Mouse (Mus musculus): ENCODE measurements around the gene Gm10197.
"Not testable (repeated sequence)": the region's sequence is repeated elsewhere in the genome, so short reads cannot be mapped to it uniquely, and the experiment has no call there.

The Gm10197 gene

DNA sequence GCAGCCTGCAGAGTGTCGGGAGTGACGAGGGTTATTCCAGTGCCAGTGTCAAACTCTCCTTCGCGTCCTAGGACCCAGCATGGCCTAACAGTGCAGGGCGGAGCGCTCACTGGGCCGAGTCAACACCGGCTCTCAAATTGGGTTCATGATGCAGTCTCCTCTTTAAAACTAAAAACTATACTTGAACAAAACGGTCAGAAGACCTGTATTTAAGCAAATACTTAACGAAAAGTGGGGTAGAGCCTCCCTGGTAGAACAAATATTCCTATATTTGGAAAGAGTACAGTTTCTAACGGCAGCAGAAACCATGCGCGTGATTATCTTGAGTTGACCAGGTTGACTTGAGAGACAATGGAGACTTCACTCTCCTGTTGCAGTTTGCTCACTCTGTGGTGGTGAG, at the start of gene Gm10197:
Gene Gm10197, minus strand, starts transcription at position 101 of the 400 bp plus-strand sequence.
- DNase-seq (ENCODE audit: low read depth in 1 of 2, low spot score in 2 of 2) = no peak

DNA sequence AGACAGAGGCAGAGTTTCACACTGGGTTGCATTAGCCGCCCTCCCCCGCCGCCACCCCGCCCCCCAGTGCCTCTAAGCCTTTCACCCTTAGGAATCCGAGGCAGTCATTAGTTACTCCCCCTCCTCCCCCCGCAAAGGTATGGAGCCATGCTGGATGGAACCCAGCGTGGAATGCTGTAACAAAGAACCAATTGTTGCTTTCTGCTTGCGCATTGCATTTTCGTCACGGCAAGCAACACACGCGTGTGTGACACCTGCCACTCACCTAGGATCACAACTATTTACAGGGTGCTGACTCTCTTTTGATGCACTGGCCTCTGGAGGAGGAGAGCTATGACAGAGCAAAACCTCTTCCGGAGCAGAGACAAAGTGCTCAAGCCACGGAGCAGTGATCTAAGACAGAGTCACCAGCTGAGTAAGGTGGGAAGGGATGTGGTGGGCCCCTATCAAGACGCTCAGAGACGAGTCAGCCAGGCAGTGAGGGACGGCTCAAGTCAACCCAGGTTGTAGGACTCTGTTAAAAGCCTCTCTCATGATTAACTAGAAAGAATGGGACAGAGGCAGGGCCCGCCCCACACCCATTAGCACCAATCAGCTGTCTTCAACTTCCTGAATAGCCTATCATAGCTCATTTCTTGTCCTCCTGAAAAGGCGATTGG, 49.5 kb upstream of the Gm10197 start:
- peak; percentile 34 to 59 for DNase-seq (ENCODE audit: low read depth in 1 of 2, low spot score in 2 of 2)

DNA sequence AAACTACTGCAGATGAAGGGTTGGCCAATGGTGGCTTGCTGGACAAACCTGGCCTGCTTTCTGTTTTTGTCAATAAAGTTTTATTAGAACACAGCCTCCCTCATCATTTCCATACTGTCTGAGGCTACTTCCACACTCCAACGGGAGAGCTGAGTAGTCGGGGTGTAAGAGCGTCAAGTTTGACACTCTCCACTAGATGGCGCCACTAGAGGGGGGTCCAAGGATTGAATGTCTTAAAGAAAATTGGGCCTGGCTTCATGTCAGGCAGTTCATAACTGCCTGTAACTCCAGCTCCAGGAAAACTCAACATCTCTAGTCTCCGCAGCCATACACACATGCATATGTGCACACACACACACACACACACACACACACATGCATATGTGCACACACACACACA, 48.3 kb upstream of the Gm10197 start:
- DNase-seq (ENCODE audit: low read depth in 1 of 2, low spot score in 2 of 2) = peak; percentile 48 to 68

DNA sequence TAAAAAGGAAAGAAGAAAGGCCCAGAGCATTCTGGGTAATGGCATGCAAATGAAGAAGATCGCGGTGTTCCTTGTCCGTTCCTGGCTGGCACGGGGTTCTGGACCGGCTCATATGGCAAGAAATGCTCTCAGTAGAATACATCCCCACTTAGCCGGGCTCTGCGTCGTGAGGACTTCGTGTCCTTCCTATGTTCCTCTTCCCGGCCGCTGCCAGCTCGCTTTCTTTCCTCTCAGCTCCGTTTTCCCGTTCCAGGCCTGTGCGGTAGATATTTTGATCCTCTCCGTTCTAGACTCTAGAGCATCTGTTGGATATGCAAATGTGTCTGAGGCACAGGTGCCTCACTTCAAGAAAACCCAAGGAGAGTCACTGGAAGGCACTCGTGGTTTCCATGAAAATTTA, 43.6 kb upstream of the Gm10197 start:
- DNase-seq (ENCODE audit: low read depth in 1 of 2, low spot score in 2 of 2) = no peak

DNA sequence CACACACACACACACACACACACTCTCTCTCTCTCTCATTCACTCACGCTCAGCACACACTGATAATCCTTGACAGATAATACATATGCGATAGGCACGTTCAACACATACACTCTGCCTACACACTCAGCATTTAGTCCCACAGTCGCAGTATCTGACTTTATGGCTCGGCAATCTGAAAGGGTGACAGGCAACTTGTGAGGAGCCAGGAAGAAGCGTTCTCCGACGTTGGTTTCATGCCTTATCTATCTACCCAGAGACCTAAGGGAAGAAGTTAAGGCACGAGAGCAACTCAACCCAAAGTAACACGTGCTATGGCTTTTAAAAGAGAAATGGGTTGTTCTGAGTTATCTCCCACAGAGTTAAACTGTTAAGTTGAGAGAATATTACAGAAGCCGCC, 43.1 kb upstream of the Gm10197 start:
- DNase-seq (ENCODE audit: low read depth in 1 of 2, low spot score in 2 of 2) = no peak

DNA sequence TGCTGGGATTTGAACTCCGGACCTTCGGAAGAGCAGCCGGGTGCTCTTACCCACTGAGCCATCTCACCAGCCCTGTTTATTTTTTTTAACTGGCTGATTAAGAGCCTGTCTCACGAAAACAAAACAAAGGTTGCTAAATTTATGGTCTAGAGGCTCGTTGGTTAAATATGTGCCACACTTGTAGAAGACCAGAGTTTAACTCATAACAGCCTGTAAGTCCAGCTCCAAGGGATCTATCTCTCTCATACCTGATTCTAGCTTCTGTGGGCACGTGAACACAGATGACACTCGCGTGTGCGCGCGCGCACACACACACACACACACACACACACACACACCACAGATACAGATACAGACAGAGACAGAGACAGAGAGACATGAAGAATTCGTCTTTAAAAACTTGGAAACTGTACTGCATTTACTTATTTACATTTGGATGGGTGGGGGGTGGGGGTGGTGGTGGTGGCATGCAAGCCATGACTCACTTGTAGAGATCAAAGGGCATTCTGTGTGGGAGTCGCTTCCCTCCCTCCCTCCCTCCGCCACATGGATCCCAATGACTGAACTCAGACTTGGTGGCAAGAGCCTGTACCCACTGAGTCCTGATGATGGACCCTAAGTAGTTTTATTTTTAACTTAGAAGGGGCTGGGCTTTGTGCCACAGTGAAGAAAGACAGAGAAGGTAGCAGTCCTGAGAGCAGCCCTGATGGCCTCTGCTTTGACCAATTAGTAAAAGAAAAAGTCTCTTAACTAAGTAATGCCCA, 42.2 kb upstream of the Gm10197 start:
- no peak for DNase-seq (ENCODE audit: low read depth in 1 of 2, low spot score in 2 of 2)

DNA sequence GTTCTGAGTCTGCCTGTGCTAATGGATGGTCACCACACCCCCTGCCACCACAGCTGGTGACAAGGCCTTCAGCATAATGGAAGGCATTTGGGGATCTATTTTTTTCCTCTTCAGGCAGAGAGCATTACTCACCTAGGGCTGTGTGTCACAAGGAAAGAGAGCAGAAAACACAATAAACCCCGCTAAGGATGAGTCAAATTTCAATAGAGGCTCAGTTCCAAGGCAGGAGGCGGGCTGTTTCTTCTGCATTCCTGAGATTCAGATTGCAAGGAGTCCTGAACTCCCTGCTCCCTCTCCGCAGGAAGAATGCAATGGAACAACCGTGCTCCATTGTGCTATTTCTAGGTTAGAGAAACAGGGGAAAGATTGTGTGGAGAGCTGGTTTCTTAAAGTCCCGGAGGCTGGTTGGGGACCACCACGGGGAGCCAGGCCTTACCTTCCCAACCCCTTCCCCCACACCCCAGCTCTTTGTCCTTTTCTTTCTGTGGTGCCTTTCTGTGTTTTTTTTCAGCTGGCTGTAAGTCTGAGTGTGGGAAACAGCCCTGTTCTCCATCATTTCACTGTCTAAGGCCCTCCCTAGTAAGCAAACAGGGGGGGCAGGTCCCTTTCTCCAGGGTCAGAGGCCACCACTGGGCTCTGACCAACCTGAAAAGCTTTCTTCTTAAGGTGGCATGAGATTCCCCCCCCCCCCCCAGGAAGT, 40.7 kb upstream of the Gm10197 start:
- no peak for DNase-seq (ENCODE audit: low read depth in 1 of 2, low spot score in 2 of 2)

DNA sequence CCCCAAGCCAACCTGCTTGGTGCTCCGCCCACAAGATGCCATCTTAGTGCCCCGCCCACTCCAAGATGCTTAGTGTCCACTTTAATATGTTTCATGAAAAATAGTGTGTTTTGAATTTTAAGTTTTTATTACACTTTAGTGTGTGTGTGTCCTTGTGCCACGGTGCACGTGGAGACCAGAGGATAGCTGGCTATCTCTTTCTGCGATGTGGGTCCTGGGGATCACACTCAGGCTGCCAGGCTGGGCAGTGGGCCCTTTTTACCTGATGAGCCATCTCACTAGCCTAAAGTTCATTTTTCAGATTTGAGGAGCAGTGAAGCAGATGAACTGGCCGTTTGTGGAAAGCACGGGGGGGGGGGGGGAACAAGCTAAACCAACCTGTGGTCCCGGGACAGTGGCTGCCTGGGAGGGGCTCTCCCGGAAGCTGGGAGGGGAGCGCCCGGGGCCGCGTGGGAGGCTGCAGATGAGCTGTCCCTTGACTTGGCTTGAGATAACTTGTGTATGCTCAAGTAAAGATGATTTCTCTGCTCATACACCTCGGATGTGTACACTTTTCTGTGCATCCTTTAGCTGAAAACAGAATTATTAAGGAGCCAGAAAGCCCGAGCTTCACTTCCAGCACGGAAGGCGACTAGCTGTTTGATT, 38.2 kb upstream of the Gm10197 start:
- DNase-seq (ENCODE audit: low read depth in 1 of 2, low spot score in 2 of 2) = no peak

DNA sequence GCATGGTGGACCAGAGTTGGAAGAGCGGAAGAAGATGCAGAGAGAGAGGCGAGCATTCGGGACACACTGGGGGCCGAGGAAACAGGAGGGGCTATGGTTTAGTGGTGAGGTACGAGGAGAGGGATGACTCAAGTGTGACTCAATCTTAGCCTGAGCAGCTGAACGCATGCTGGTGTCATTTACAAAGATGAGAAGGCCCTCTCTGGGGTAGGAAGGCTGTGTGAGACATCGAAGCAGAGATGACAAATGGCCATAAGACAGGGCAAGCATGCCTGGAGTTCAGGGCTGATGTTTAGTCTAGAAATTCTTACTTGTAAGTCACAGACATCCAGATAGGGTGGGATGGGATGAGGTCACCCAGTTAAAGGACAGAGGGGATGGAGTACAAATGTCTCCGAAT, 36.8 kb upstream of the Gm10197 start:
- DNase-seq (ENCODE audit: low read depth in 1 of 2, low spot score in 2 of 2) = no peak

DNA sequence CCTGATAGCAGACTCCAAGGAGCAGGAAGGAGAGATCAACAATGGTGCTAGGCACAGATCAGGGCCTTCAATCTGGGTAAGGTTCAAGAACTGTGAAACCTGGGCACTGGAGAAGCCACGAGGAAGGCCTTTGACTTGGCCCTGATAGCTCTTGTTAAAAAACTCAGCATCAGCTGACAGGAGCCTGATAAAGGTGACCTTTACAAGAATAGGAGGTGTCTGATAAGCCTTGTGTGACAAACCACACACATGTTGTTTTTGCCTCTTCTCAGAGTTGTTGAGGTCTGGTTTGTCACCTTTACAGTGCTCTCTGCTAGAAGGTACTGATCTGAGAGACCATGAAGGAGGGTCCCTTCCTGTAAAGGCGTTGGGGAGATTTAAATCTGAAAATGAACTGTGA, 35.8 kb upstream of the Gm10197 start:
- no peak for DNase-seq (ENCODE audit: low read depth in 1 of 2, low spot score in 2 of 2)

DNA sequence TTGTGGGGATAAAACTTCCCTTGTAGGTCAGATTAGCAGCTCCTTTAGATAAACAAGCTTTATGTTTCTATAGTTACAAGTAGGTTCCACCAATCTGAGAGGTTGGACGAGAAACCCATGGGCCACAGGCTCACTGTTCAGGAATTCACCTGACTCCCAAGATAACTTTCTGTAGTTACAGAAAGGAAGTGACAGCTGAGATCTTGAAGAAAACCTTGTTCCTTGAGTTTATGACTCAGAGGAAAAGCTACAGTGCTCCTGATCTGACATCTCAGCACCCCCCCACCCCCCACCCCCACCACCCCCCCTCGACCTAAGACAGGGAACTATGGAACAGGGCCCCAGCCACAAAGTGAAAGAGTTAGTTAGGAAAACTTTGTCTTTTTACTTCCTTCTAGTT, 34.2 kb upstream of the Gm10197 start:
- no peak for DNase-seq (ENCODE audit: low read depth in 1 of 2, low spot score in 2 of 2)

DNA sequence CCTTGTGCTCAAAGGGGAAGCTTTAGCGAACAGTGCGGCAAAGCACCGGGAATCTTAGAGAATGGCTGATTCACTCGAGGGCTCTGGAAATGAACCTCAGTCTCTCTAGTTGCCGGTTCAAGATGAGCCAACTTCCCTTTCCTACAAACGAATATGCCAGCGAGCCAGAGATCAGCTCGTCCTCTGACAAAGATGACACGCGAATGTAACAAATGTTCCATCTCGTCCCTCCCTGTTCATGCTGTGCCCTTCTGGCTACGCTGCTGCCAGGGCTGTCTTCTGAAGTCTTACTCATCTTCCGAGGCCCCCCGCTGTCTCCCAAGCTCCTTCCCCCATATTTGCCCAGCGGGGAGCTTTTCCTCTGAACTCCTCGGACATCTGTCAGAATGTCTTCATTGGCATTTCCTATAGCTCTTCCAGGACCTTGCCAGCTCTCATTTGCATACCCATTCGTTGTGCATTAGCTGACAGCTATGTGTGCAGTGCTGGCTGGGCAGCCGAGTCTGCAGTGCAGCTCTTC, 33.3 kb upstream of the Gm10197 start:
- no peak for DNase-seq (ENCODE audit: low read depth in 1 of 2, low spot score in 2 of 2)

DNA sequence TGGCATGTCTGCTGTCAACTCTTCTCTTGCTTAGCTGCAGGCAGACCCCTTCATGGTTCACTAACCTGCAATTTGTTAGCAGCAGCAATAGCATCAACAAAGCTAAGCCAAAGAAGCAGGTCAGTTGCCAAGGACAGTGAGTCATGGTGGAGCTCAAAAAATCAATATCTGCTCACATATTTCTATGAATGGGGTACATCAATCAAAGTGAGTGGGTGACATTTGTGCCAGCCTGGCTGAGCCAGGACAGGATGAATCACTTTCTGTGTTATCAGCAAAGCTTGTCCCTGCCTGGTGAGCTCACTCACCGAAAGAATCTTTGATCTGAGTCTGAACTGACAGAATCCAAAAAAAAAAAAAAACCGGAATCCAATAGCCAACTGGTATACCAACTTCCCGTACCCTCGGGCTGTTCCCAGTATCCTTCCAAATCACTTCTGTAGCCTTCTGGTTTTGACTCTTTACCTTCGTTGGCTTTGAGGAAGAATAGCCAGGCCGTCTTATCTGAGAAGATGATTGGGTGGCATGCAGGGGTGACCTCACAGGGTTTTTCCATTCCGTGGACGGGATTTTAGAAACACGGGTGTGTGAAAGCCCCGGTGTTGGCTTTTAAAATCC, 32.8 kb upstream of the Gm10197 start:
- DNase-seq (ENCODE audit: low read depth in 1 of 2, low spot score in 2 of 2) = peak in 1 of 2 experiments; percentile 31

DNA sequence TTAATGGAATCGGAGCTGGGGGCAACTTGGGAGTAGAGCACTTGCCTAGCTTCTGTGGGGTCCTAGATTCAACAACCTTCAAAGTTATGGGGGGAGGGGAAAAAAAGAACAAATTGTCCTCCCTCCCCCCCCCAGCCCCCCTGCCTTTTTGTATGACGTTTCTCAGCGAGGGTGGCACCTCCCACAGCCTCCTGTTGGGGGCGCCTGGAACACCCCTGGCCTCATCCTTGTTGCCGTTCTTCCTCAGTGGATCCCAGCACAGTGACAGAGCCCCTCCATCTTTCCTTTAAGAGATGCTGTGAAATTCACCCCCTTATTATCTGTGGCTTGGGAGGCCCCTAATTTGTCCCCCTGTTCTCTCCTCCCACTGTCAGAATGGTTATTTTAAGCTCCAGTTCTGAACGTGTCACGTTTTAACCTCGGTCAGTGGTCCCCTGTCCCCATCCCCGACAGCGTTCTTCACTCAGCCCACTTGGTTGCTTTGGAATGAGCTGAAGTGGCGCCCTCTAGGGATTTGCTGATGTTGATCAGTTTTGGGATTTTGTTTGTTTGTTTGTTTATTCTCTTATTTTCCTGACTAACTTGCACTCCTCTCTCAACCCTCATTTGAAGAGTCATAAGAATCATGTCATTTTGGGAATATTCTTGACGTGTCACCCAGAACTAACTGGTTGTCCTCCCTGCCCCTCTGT, 31.3 kb upstream of the Gm10197 start:
- DNase-seq (ENCODE audit: low read depth in 1 of 2, low spot score in 2 of 2) = no peak

DNA sequence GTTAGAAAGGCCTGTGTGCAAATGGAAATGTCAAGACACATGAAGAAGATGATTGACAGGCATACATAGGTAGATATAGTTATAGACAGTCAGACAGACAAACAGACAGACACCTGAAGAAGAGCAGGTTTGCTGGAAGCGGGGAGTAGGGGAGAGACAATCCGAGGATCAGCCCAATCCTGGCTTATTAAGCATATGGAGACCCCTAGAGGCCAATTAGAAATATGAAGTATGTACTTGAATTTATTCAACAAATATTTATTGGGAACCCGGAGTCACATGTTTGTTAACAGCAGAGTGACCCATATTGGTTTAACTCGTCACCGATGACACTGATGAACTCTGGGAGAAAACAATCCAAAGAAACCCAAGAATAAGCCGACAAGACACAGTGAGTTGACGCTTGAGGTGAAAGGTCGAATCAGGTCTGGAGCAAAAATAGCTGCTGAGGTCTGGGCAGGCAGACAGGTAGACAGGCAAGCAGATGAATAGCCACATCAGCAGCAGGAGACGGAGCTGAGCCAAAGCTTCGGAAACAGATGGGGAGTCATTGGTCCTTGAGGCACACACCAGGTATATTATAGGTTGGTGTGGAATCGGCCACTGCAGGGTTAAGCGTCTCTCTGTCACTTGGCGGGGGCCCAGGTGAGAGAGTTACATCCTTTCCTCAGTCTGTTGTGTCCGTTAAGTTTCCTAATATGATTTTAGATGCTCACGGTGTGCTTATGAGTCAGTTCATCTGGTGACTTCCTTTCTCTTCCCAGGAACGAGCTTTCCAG, 29.0 kb upstream of the Gm10197 start:
- no peak for DNase-seq (ENCODE audit: low read depth in 1 of 2, low spot score in 2 of 2)

DNA sequence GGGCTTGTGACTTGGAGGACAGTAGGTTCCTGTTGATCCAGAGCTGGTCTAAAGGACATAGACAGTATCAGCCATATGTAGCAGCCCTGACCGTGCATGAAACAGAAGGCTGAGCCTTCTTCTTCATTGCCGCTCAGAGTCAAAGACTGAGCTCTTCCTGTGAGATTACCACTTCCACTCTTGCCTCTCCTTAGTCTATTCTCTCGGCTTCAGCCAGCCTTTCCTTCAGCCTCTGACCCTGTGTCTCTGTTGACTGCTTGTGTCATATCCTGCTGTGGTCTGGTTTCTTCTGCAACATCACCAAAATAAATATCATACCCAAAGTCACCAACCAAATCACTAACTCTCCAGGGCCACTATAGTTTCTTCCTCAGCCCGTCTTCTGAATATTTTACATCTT, 27.6 kb upstream of the Gm10197 start:
- no peak for DNase-seq (ENCODE audit: low read depth in 1 of 2, low spot score in 2 of 2)

DNA sequence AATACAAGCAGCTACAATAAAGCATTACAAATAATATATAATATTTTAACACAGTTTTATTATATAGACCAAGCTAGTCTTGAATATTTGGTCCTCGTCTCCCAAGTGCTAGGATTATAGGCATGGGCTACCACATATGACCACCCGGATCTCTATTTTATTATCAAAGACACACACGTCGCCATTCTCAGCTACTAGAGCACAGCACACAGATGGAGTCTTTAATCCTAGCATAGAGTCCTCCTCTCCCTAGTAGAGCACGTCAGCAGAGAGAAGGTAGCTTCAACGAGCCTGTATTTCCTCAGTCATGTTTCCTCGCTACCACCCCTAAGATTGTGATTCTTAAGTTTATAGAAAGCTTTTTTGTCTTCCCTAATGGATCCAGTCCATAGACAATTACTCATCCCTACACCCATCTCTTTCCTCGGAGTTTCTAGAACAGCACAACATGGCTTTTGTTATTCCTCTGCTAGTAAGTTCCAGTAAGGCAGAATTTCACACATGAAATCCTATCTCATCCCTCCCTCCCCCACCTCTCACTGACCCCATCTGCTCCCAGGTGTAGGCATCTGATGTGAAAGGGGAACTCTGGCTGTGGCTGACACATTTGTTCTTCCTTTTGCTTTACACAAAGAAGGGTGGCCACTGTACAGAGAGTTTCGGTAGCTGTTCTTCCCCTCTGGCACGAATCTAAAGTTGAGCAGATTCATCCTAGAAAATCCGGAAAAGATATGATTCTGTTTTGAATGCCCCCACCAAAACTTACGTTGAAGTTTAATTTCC, 26.1 kb upstream of the Gm10197 start:
- no peak for DNase-seq (ENCODE audit: low read depth in 1 of 2, low spot score in 2 of 2)

DNA sequence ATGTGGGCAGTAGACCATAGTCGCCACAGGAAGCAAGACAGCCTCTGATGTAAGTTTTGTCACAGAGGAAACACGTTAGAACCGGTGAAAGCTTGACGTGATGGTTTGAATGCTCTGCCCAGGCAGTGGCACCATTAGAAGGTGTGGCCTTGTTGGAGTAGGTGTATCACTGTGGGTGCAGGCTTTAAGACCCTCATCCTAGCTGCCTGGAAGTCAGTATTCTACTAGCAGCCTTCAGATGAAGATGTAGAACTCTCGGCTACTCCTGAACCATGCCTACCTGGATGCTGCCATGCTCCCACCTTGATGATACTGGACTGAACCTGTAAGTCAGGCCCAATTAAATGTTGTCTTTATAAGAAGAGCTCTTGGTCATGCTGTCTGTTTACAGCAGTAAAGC, 24.2 kb upstream of the Gm10197 start:
- not testable (repeated sequence) for DNase-seq (ENCODE audit: low read depth in 1 of 2, low spot score in 2 of 2)

DNA sequence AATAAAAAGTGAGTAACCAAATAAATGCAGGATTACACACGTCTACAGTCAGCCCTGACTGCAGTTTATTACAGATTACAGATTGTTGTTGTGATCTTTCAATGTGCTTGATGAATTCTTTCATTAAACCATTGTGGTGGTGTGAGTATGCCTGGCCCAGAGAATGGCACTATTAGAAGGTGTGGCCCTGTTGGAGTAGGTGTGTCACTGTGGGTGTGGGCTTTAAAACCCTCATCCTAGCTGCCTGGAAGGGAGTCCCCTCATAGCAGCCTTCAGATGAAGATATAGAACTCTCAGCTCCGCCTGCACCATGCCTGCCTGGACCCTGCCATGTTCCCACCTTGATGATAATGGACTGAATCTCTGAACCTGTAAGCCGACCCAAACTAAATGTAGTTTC, 23.4 kb upstream of the Gm10197 start:
- not testable (repeated sequence) for DNase-seq (ENCODE audit: low read depth in 1 of 2, low spot score in 2 of 2)
